Mouse (Mus musculus) c-Kit-negative CD71-positive TER-119-positive erythroid progenitor cells, embryonic 14.5 days (primary cell): ENCODE results near the gene Ulk2.

Experiments
- DNase-seq: peaks from one replicate; pipeline ENCODE4 v3.0.0-alpha.2; 2013; ENCODE audit warnings: low read depth, low spot score

The Ulk2 gene

GRCm38 (mm10) chr11:61761584-61762407 is 93.1 kb downstream of the Ulk2 start, which contains the start of gene Prpsap2:
TSS of gene Prpsap2 (minus strand) at chr11:61762088.
- peak; percentile 94 for DNase-seq

DNA sequence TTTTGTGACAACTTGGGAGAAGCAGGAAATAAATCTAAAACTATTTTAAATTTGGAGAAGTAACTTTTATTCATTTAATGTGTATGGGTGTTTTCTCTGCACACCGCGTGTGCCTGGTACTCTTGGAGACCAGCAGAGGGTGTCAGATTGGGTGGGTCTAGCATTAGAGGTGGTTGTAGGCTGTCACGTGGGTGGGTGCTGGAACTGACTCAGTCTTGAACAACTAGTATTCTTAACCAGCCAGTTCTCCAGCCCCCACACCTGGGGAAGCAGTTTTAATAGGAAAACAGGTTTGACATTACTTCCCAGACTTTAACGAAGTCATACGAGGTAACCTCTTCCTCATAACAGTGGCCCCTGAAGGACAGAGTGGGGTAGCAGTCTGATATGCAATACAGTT is 94.4 kb downstream of the Ulk2 start:
- DNase-seq = no peak

GRCm38 (mm10) chr11:61757151-61757550 is 97.7 kb downstream of the Ulk2 start:
- no peak for DNase-seq

- no peak for DNase-seq
These were observed 103.3 kb downstream of the Ulk2 start for GRCm38 (mm10) chr11:61751612-61752011.

- no peak for DNase-seq
These were observed 107.7 kb downstream of the Ulk2 start for GRCm38 (mm10) chr11:61747161-61747560.

GRCm38 (mm10) chr11:61745781-61746180 is 109.1 kb downstream of the Ulk2 start:
- DNase-seq = no peak

DNA sequence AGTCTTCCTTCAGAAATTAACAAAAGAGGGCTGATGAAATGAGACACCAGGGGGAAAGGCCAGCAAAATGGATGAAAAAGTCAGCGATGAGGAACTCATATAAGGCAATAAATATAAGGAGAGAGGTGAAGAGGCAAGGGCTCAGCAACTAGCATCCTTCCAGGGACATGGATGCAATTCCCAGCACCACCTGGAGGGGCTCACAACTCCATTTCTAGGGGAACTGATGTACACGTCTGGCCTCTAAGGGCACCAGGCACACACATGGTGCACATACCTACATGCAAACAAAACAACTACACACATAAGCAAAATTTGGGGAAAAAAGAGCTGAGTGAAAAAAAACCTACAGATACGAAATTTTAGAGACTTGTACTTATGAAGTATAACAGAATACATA is 110.4 kb downstream of the Ulk2 start:
- DNase-seq = no peak

DNA sequence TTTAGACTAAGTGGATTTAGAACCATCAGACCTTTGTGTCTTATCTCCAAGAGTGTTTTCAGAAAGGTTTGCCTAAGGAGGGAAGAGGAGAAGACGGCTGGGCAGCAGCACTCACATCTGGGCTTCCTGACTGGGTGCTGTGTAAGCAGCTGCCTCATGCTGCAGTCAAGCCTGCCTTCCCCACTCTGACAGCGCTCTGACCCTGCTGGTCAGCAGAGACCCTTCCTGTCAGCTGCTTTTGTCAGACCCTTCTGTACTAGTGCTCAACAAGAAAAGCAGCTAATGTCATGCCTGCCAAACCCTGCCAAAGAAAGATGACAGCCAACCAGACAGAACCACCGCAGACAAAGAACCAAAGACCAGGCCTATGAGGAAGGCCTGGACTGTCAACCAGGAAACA is 111.1 kb downstream of the Ulk2 start:
- no peak for DNase-seq

GRCm38 (mm10) chr11:61740500-61740899 is 114.4 kb downstream of the Ulk2 start:
- DNase-seq = no peak

GRCm38 (mm10) chr11:61737290-61737689 is 117.6 kb downstream of the Ulk2 start:
- no peak for DNase-seq

- no peak for DNase-seq
These were observed 122.2 kb downstream of the Ulk2 start for GRCm38 (mm10) chr11:61732672-61733071.

DNA sequence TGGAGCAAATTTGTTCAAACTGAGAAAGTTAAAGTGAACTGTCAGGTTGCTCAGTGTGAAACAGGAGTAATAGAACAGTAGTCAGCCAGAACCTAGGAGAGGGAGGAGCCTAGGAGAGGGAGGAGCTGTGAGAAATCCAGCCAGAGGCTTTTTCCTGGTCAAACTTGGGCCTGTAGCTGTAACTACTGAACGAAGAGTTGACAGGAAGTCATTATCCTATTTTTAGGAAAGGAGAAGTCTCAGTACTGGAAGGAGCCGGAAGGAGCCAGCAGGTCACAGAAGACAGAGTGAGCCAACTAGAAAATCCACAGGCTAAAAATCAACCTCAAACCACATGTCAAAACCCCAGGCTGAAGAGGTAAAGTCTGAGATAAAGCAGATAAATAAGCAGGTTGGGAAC is 126.8 kb downstream of the Ulk2 start:
- DNase-seq = no peak
